Mouse (Mus musculus) layer of hippocampus, adult 9-11 months (tissue): ENCODE measurements around the gene Pir.
A peak's percentile ranks its signal among the peaks of the same experiment; 100 is the strongest.

ENCODE experiments used
- DNase-seq: peaks from one replicate; pipeline ENCODE4 v3.0.0; 2022

Pir gene

GRCm38 (mm10) chrX:164269285-164269761, at the start of gene Pir:
Pir (plus strand) TSS chrX:164269371.
- DNase-seq = peak; percentile 28

- no peak for DNase-seq
Observed at GRCm38 (mm10) chrX:164221989-164222388, 47.2 kb upstream of the Pir start.

- no peak for DNase-seq
Observed at GRCm38 (mm10) chrX:164233380-164233779, 35.8 kb upstream of the Pir start.

DNA sequence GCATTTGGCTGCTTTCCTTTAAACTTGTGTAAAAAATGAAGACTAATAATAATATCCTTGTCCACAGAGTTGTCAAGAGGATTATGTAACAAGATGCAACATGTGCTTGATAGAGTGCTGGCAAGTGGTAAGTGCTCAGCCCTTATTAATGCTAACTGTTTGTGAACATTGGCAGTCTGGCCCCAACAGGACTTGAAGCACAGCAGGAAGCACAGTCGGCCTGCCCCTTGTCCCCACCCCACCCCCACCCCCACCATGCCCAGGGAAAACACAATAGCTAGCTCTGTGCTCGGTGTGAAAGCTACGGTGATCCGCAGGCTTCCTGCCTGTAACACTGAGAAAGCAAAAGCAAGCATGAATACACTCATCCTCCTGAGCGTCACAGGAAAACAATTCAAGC, 23.5 kb upstream of the Pir start:
- DNase-seq = peak; percentile 8

DNA sequence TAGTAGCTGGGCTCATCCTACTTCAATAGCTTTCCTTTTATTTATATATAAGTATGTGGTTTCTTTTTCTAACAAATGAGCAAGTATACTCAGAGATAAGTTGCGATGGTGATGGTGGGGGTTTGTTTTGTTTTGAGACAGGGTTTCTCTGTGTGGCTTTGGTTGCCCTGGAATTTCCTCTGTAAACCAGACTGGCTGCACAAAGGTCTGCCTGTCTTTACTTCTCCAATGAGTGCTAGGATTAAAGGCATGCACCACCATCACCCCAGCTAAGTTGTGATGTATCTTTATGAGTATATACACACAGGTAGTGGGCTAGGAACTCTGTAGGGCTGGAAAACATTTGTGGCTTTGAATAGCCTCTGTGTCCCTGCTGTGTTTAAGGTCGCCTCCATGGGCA, 22.4 kb upstream of the Pir start:
- no peak for DNase-seq

- DNase-seq = no peak
Observed at GRCm38 (mm10) chrX:164256527-164256926, 12.6 kb upstream of the Pir start.

DNA sequence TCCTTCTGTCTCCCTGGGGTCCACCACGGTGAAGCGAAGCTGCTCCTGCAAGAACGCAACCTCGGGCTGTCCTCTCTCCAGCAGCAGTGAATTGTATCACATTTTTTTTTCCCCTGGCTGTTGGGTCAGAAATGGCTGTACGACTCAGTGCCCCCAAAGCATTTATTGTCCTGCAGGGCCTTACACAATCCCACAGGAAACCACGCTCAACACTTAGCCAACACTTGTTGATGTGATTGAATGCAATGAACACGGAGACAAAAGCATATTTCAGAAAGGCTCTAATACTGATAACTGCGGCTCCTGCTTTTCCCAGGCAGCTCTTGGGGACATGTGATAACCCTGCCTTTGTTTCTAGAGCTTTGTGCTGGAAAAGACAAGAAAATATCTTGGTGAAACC, 11.1 kb upstream of the Pir start, which contains the start of gene Bmx:
Gene Bmx (minus strand): TSS at position 137 of the 400 bp plus-strand sequence.
- no peak for DNase-seq

DNA sequence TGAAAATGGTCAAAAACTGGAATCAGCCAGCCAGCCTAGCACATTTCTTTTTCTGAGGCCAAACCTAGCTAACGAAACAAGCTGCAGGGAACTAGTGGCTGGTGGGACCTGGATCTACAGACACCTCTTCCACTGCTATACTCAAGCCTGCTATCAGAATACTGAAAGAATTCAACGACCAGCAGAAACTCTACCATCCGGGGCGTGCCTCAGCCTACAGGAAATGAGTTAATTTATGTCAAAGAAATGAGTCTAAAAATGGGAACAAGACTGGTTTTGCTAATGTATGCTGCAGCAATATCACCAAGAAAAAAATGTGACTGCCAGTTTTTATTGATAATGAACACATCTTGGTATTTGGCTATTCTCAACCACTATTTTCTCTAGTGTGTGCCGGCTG, 10.5 kb upstream of the Pir start:
- no peak for DNase-seq

- no peak for DNase-seq
Observed at GRCm38 (mm10) chrX:164262286-164262685, 6.9 kb upstream of the Pir start.

GRCm38 (mm10) chrX:164264861-164265260, 4.3 kb upstream of the Pir start:
- DNase-seq = no peak

DNA sequence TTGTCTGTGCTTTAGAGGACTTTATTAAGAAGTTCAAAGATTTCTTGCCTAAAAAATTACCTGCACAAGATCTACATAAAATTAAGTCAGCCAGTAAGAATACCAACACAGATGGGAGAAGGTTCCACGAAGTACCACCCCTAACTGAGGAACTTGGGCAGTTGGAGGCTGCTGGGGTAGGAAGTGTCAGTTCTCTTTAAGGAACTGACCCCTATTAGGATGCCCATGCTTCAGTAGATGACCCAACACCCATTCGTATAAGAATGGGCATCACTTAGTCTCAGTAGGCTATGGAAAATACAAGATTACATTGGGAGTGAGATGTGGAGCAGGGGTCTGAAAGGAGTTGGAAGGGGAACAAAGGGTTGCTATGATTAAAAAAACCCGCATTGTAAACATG, 1.4 kb downstream of the Pir start:
- DNase-seq = no peak

GRCm38 (mm10) chrX:164275536-164275935, 6.4 kb downstream of the Pir start:
- no peak for DNase-seq

DNA sequence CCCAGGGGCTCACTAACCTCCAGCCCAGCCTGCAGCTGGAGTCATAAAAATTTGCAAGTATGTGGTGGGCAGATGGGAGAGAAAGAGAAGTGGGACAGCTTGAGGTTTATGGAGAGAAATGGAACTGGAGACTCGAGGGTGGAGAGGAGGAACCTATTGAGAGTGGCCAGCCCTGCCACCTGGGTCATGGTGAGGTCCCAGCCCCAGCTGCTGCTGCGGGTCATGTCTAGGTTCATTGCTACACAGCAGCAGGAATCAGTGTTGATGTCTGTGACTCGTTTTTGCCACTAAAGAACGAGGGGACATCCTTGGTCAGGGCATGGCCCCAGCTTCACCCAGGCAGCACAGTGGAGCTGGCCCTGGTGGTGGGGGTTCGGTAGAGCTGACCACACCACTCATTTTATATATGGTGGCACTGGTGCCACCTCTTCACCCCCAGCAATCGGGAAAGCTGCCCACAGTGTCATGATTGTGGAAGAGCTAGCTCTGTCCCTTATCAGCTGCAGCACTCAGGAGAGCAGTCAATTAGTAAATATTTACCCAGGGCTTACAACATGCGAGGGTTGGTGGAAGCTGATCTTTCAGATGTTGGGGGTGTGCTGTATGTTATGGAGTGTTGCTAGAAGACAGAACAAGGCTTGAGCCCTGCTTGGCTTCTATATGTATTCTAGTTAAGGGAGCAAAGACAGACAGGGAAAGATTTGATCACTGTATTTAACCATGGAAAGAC, 11.9 kb downstream of the Pir start:
- DNase-seq = no peak

GRCm38 (mm10) chrX:164283808-164284207, 14.6 kb downstream of the Pir start:
- no peak for DNase-seq

- DNase-seq = no peak
Observed at GRCm38 (mm10) chrX:164287077-164287476, 17.9 kb downstream of the Pir start.

DNA sequence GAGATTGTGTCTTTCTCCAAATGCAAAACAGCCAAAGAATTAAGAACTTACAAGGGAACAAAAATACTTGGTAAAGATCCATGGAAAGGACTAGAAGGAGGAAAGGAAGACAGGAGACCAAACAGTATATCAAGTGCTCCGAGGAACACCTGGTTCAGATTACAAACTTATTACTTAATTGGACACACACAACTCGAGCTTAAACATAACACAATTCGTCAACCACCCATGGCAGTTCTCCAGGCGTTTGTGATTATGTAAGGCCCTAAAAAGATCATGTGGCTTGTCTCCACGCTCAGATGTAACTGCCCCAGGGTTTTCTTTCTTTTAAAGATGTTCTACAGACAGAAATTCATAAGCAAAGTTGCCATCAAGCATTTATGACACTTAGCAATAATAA, 22.0 kb downstream of the Pir start:
- no peak for DNase-seq

DNA sequence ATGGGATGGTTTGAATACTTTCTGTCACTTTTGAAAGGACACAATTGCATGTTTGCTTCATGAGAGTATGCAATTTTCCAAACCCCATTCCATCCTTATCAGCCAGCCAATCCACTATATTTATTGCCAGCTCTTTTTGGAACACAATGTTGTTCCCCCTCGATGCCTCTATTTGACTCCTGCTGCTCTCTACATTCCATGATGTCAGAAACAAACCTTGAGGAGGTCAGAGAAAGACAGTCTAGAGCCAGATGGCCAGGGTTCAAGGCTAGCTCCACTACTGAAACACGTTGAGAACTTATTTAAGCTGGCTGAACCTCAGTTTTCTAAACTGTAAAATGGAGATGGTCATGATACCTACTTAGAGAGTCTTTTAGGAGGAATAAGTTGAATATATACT, 37.1 kb downstream of the Pir start:
- DNase-seq = no peak

DNA sequence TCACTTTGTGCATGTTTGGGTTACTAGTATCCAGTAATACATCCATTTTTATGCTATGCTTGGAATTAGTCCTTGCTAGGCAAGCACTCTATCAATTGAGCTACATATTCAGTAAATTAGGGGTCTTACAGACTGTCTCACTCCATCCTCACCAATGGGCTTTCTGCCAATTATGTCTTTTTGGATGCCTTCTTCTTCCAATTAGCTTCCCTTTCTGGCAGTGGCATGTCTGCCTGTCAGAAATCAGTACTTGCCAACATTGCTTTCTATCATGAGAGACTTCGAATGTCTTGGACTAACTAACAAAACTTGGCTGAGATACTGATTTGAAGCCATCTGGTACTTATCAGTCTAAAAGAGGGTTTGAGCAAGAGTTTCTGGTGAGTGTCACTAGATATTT, 44.7 kb downstream of the Pir start:
- DNase-seq = no peak

DNA sequence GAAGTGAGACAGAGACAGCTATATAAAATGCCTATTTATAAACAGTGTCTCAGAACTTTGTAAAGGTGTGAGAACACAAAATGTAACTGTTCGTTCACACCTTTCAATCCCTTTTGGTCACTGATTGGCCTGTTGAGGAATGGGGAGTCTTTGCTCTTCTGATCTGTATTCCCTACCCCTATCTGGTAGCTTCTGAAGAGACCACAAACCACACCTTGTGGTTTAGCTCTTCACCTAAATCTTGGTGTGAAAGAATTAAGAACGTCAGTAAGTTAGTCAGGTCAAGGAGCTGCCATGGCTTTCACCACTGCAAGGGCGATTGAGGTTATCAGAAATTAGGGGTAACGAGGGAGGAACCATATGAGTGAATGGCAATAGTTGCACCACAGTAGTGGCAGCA, 49.4 kb downstream of the Pir start:
- no peak for DNase-seq

GRCm38 (mm10) chrX:164320031-164320430, 50.9 kb downstream of the Pir start:
- no peak for DNase-seq

GRCm38 (mm10) chrX:164322492-164322891, 53.3 kb downstream of the Pir start:
- DNase-seq = no peak

DNA sequence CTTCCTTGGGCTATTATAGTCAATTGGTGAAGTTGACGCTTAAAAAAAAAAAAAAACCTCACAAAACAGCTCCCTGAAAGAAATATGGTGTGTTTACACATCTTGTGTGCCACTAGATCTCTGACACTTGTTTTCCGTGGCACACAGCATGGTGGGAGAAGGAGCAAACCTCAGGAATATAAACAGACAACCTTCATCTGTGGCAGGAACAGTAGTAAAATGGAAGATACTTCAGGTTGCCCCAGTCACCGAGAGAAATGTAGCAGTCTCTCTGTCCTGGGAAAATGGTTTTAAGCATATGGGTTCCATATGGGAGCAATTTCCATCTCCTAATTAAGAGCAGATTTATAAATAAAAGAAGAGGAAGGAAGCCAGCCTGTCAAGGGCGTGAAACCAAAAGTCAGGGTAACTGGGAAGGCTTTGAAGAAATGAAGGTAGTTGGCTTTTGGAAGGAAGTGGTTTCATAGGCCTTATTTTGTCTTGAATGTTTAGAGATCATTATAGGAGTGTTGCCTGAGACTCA, 54.3 kb downstream of the Pir start:
- no peak for DNase-seq

GRCm38 (mm10) chrX:164330351-164330750, 61.2 kb downstream of the Pir start:
- DNase-seq = no peak

GRCm38 (mm10) chrX:164330766-164331165, 61.6 kb downstream of the Pir start:
- DNase-seq = no peak

- DNase-seq = no peak
Observed at GRCm38 (mm10) chrX:164338591-164338990, 69.4 kb downstream of the Pir start.
